Mouse (Mus musculus): ENCODE data around the gene Gm10974.
A peak's percentile ranks its signal among the peaks of the same experiment; 100 is the strongest.

Gene Gm10974

GRCm38 (mm10) chr7:66359044-66359443 lies 6.7 kb upstream of the Gm10974 start:
- no peak for DNase-seq (ENCODE audit: low read depth)

- no peak for DNase-seq (ENCODE audit: low read depth)
Observed at GRCm38 (mm10) chr7:66364491-66364890, 1.2 kb upstream of the Gm10974 start.

- no peak for DNase-seq (ENCODE audit: low read depth)
Observed at GRCm38 (mm10) chr7:66365411-66365810, 294 bp upstream of the Gm10974 start.

- DNase-seq (ENCODE audit: low read depth), result no peak
Observed at GRCm38 (mm10) chr7:66369071-66369933, 3.6 kb downstream of the Gm10974 start.

- DNase-seq (ENCODE audit: low read depth), result no peak
Observed at GRCm38 (mm10) chr7:66369934-66370445, 4.3 kb downstream of the Gm10974 start.

GRCm38 (mm10) chr7:66370970-66371369 lies 5.3 kb downstream of the Gm10974 start:
- no peak for DNase-seq (ENCODE audit: low read depth)

- DNase-seq (ENCODE audit: low read depth), result no peak
Observed at GRCm38 (mm10) chr7:66373391-66373790, 7.7 kb downstream of the Gm10974 start.

- DNase-seq (ENCODE audit: low read depth), result no peak
Observed at GRCm38 (mm10) chr7:66375736-66376135, 10.0 kb downstream of the Gm10974 start.

GRCm38 (mm10) chr7:66376560-66376959 lies 10.9 kb downstream of the Gm10974 start:
- no peak for DNase-seq (ENCODE audit: low read depth)

- DNase-seq (ENCODE audit: low read depth), result no peak
Observed at GRCm38 (mm10) chr7:66384213-66384612, 18.5 kb downstream of the Gm10974 start.

- DNase-seq (ENCODE audit: low read depth), result no peak
Observed at GRCm38 (mm10) chr7:66384891-66385290, 19.2 kb downstream of the Gm10974 start.

- DNase-seq (ENCODE audit: low read depth), result no peak
Observed at GRCm38 (mm10) chr7:66385826-66386225, 20.1 kb downstream of the Gm10974 start.

GRCm38 (mm10) chr7:66386411-66386810 lies 20.7 kb downstream of the Gm10974 start:
- no peak for DNase-seq (ENCODE audit: low read depth)

GRCm38 (mm10) chr7:66387419-66387812 lies 21.7 kb downstream of the Gm10974 start:
- DNase-seq (ENCODE audit: low read depth), result no peak

GRCm38 (mm10) chr7:66387813-66388521 lies 22.3 kb downstream of the Gm10974 start, which contains the start of gene Lrrk1:
Gene Lrrk1, minus strand, starts transcription at chr7:66388350.
- DNase-seq (ENCODE audit: low read depth), result peak; percentile 42

- peak; percentile 66 for DNase-seq (ENCODE audit: low read depth)
Observed at GRCm38 (mm10) chr7:66388621-66389532, 23.2 kb downstream of the Gm10974 start.

GRCm38 (mm10) chr7:66397288-66397687 lies 31.6 kb downstream of the Gm10974 start:
- DNase-seq (ENCODE audit: low read depth), result no peak

GRCm38 (mm10) chr7:66401605-66402004 lies 35.9 kb downstream of the Gm10974 start:
- DNase-seq (ENCODE audit: low read depth), result no peak

GRCm38 (mm10) chr7:66402876-66403275 lies 37.2 kb downstream of the Gm10974 start:
- DNase-seq (ENCODE audit: low read depth), result no peak

- DNase-seq (ENCODE audit: low read depth), result no peak
Observed at GRCm38 (mm10) chr7:66404141-66404540, 38.4 kb downstream of the Gm10974 start.

- no peak for DNase-seq (ENCODE audit: low read depth)
Observed at GRCm38 (mm10) chr7:66404802-66405201, 39.1 kb downstream of the Gm10974 start.

- DNase-seq (ENCODE audit: low read depth), result no peak
Observed at GRCm38 (mm10) chr7:66405541-66405940, 39.8 kb downstream of the Gm10974 start.

All from c-Kit-positive CD71-positive TER-119-negative erythroid progenitor cells, embryonic 14.5 days (primary cell).